Mouse (Mus musculus) 3134 (cell line): ENCODE results near the gene Gjb4.

Source experiments
- DNase-seq: peaks from one replicate; pipeline ENCODE4 v3.0.0-alpha.2; 2011; ENCODE audit warnings: low spot score; ENCODE audit not compliant: insufficient read length; ENCODE audit errors: extremely low read depth

The Gjb4 gene

GRCm38 (mm10) chr4:127353951-127354438 is at the start of gene Gjb4:
Gjb4 (minus strand) TSS chr4:127354081.
- DNase-seq: peak; percentile 73

GRCm38 (mm10) chr4:127402614-127403013 is 48.7 kb upstream of the Gjb4 start:
- DNase-seq: no peak

- no peak for DNase-seq
These were observed 48.3 kb upstream of the Gjb4 start for GRCm38 (mm10) chr4:127402166-127402565.

GRCm38 (mm10) chr4:127400165-127401145 is 46.6 kb upstream of the Gjb4 start:
- no peak for DNase-seq

GRCm38 (mm10) chr4:127395591-127395990 is 41.7 kb upstream of the Gjb4 start:
- no peak for DNase-seq

GRCm38 (mm10) chr4:127389645-127390044 is 35.8 kb upstream of the Gjb4 start:
- no peak for DNase-seq

GRCm38 (mm10) chr4:127377344-127377743 is 23.5 kb upstream of the Gjb4 start:
- no peak for DNase-seq

- no peak for DNase-seq
These were observed 21.8 kb upstream of the Gjb4 start for GRCm38 (mm10) chr4:127375541-127376177.

GRCm38 (mm10) chr4:127374645-127375044 is 20.8 kb upstream of the Gjb4 start:
- DNase-seq: no peak

GRCm38 (mm10) chr4:127373491-127373890 is 19.6 kb upstream of the Gjb4 start:
- no peak for DNase-seq

- DNase-seq: peak; percentile 70
These were observed 17.7 kb upstream of the Gjb4 start for GRCm38 (mm10) chr4:127371546-127371945.

GRCm38 (mm10) chr4:127370447-127370846 is 16.6 kb upstream of the Gjb4 start:
- no peak for DNase-seq

GRCm38 (mm10) chr4:127368379-127368973 is 14.6 kb upstream of the Gjb4 start:
- peak; percentile 63 for DNase-seq

GRCm38 (mm10) chr4:127365834-127366233 is 12.0 kb upstream of the Gjb4 start:
- no peak for DNase-seq

GRCm38 (mm10) chr4:127365433-127365832 is 11.6 kb upstream of the Gjb4 start:
- DNase-seq: no peak

- no peak for DNase-seq
These were observed 10.6 kb upstream of the Gjb4 start for GRCm38 (mm10) chr4:127364431-127364830.

GRCm38 (mm10) chr4:127363331-127363730 is 9.4 kb upstream of the Gjb4 start:
- DNase-seq: no peak

GRCm38 (mm10) chr4:127362520-127362919 is 8.6 kb upstream of the Gjb4 start:
- no peak for DNase-seq

- DNase-seq: no peak
These were observed 4.1 kb upstream of the Gjb4 start, which contains the start of gene Gjb5 for GRCm38 (mm10) chr4:127358018-127358417. Gjb5 (minus strand) TSS chr4:127358181.

GRCm38 (mm10) chr4:127354506-127355485 is 915 bp upstream of the Gjb4 start:
- peak; percentile 76 for DNase-seq
